Mouse (Mus musculus) midbrain, embryonic 14.5 days (tissue): ENCODE data around the gene Tnk2. TPM values are rescaled to one million over a fixed set of nuclear protein-coding genes. Genes with fewer than 3 reads are reported as not detected.
A peak's percentile ranks its signal among the peaks of the same experiment; 100 is the strongest.

Source experiments
- ATAC-seq: fragments of 200-750 bp; cut with Nextera tagmentation; 2 replicates; pipeline ENCODE4 v1.8.0; 2017; ENCODE audit warnings: moderate number of reproducible peaks, moderate library complexity; ENCODE audit not compliant: low FRiP score, low TSS enrichment
- DNase-seq: peaks from one replicate; pipeline ENCODE4 v3.0.0-alpha.2; 2015
- H3K27ac ChIP-seq: fragments of 300-500 bp; sonication (generic); replicated peaks from 2 replicates; pipeline ENCODE4 v1.5.1; 2014; ENCODE audit warnings: mild to moderate bottlenecking, low read depth, low read length, moderate library complexity
- H3K27me3 ChIP-seq: fragments of 300-500 bp; sonication (generic); 2 replicates; pipeline ENCODE4 v1.6.1; 2014; ENCODE audit warnings: low read length, control low read depth, mixed read lengths; ENCODE audit not compliant: control insufficient read depth, insufficient read depth
- H3K36me3 ChIP-seq: fragments of 300-500 bp; sonication (generic); 2 replicates; pipeline ENCODE4 v1.6.1; 2014; ENCODE audit warnings: low read length, control low read depth; ENCODE audit not compliant: control insufficient read depth, insufficient read depth
- H3K4me1 ChIP-seq: fragments of 300-500 bp; sonication (generic); 2 replicates; pipeline ENCODE4 v1.6.1; 2014; ENCODE audit warnings: mild to moderate bottlenecking, antibody characterized with exemption, low read length, control low read depth; ENCODE audit not compliant: control insufficient read depth, insufficient read depth
- H3K4me2 ChIP-seq: fragments of 300-500 bp; sonication (generic); 2 replicates; pipeline ENCODE4 v1.6.1; 2014; ENCODE audit warnings: mild to moderate bottlenecking, low read length, moderate library complexity
- H3K4me3 ChIP-seq: fragments of 300-500 bp; sonication (generic); replicated peaks from 2 replicates; pipeline ENCODE4 v1.5.1; 2014; ENCODE audit warnings: low read depth, low read length
- H3K9ac ChIP-seq: fragments of 300-500 bp; sonication (generic); replicated peaks from 2 replicates; pipeline ENCODE4 v1.6.1; 2014; ENCODE audit warnings: mild to moderate bottlenecking, low read length, moderate library complexity
- H3K9me3 ChIP-seq: fragments of 300-500 bp; sonication (generic); 2 replicates; pipeline ENCODE4 v1.6.1; 2016; ENCODE audit warnings: low read length, control low read depth, mixed read lengths; ENCODE audit not compliant: control insufficient read depth
- WGBS: fragments of 180-500 bp; shearing (Covaris S2); extraction: QIAGEN DNeasy Blood & Tissue Kit; methylation state at CpG from one replicate; pipeline ENCODE4 v1.1.7; 2014; 5-methylcytosine and 5-hydroxymethylcytosine counted together
- polyA plus RNA-seq: library from polyadenylated mRNA; unstranded; fragments of >200 nt; fragmentation: Nextera tagmentation; extraction: Ambion mirVana; gene quantifications from 2 replicates; pipeline ENCODE4 v1.2.1, GENCODE M21; 2014

The Tnk2 gene
- polyA plus RNA-seq, 1 experiment from 2014 or later: 17.6 TPM

DNA sequence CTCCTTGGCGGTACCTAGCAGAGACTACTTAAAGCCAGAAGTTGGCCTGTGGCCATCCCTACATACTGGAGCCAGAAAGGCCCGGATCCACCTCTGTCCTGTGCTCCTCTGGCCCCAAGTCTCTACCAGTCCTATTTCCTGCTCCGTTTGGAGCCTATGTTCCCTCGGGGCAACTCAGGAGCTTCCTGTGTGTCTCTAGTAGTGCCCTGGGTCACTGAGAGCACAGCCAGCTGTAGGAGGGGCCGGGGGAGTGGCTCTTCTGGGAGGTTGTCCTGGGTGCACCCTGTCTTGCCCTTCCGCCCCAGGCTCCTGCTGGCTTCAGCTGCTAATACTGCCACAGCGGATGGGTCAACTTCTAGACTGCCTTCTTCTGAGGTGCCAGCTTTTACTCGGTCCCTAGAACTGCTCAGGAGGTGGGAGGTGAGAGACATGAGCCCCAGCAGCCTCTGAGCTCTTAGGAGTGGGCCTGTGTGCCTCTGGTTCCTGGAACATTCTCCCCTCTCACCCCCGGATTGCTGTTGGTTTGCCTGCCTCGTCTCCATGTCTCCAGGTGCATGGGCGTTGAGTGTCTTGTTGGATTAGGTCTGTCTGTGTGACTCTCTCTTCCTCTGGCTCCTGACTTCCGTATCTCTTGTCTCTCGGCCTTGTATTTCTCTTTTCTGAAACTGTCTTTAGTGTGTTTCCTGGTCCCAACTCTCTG is 29.3 kb downstream of the Tnk2 start:
- Histone ChIP-seq H3K27me3 (no peaks in the 10 kb centered on the region), H3K4me2 (no peak overlapping the region), H3K9ac (no peak overlapping the region), H3K4me3 (no peak overlapping the region), H3K27ac (no peak overlapping the region), H3K36me3 (peaks cover 83% of the 10 kb centered on the region), H3K9me3 (no peaks in the 10 kb centered on the region), H3K4me1 (no peaks in the 10 kb centered on the region)
- no peak for DNase-seq
- ATAC-seq: no peak
- 82% methylated on average over 13 of the region's 13 CpGs for WGBS

GRCm38 (mm10) chr16:32674121-32674740 is 30.6 kb downstream of the Tnk2 start:
- H3K9ac ChIP-seq: no peak overlapping the region
- H3K4me1 ChIP-seq: no peaks in the 10 kb centered on the region
- 92% methylated on average over 17 of the region's 17 CpGs for WGBS
- no peaks in the 10 kb centered on the region for H3K9me3 ChIP-seq
- ATAC-seq: no peak
- H3K27ac ChIP-seq: no peak overlapping the region
- no peak overlapping the region for H3K4me3 ChIP-seq
- DNase-seq: no peak
- H3K27me3 ChIP-seq: no peaks in the 10 kb centered on the region
- H3K36me3 ChIP-seq: peaks cover 90% of the 10 kb centered on the region
- no peak overlapping the region for H3K4me2 ChIP-seq

DNA sequence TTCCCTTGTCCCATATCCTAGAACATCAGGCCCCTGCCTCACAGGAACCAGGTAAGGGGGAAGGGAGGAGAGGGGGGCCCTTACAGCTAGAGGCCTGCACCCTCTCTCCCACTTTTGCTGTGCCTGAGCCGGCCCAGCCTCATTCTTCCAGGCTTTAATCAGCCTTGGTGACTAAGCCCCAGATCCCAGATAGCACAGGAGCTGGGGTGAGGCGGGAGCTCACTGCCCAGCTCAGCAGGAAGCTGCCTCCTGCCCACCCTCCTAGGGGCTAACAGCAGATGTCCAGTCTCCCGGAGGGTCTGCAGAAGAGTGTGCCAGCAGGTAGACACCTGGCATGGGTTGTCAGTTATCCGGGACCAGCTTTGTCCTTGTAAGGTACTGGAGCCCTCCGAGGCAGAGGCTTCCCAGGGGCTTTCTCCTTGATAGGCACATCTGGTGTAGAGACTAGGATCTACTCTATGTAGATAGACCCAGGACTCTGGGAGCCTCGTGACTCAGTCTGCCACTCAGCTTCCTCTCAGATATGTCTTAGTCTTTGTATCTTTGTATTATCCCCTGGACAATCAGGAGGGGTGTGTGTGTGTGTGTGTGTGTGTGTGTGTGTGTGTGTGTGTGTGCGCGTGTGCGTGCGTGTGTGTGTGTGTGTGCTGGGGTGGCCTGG is 33.5 kb downstream of the Tnk2 start:
- Histone ChIP-seq H3K9ac (no peak overlapping the region), H3K27me3 (no peaks in the 10 kb centered on the region), H3K36me3 (peaks cover 88% of the 10 kb centered on the region), H3K9me3 (no peaks in the 10 kb centered on the region), H3K4me2 (no peak overlapping the region), H3K4me1 (no peaks in the 10 kb centered on the region), H3K4me3 (no peak overlapping the region), H3K27ac (no peak overlapping the region)
- ATAC-seq (no peak), DNase-seq (no peak)
- WGBS: 79% methylated on average over 10 of the region's 10 CpGs

DNA sequence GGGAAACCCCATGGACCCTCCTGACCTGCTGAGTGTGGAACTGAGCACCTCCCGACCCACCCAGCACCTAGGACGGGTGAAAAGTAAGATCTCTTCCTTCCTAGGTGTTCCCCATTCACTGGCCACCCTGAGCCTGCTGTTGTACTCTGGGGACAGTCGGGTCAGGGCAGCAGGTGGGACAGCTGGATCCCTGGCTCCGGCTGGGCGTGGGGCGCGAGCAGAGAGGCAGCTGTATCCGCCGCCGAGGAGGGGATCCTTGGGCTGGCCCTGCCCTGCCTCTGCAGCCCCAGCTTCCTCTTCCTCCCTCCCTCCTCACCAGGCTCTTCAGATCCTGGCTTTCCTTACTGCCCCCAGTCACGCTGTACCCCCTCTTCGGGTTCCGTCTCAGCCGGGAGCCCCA is 34.2 kb downstream of the Tnk2 start:
- Histone ChIP-seq H3K27me3 (no peaks in the 10 kb centered on the region), H3K27ac (no peak overlapping the region), H3K9ac (no peak overlapping the region), H3K4me3 (no peak overlapping the region), H3K4me2 (no peak overlapping the region), H3K36me3 (peaks cover 86% of the 10 kb centered on the region), H3K9me3 (no peaks in the 10 kb centered on the region), H3K4me1 (no peaks in the 10 kb centered on the region)
- 67% methylated on average over 14 of the region's 14 CpGs for WGBS
- DNase-seq (no peak), ATAC-seq (no peak)

DNA sequence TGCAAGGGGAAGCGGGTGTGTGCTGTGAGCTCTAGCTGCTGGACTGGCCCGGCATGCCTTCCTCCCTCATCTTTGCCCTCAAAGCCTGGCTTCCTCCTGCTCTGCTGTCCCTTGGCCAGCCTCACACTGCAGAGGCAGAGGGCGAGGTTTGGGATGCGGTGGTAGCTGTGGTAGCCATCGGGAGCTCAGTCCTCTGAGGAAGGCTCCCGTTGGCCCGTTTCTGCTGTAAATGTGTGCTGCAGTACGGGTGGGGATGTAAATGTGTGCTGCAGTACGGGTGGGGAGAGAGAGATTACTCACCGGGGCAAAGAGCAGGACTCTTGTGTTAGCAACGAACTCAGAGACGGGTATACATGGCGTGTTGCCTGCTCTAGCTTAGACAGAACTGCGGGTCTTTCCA is 35.1 kb downstream of the Tnk2 start:
- Histone ChIP-seq H3K4me2 (no peak overlapping the region), H3K27ac (no peak overlapping the region), H3K9ac (no peak overlapping the region), H3K9me3 (no peaks in the 10 kb centered on the region), H3K36me3 (peaks cover 84% of the 10 kb centered on the region), H3K27me3 (no peaks in the 10 kb centered on the region), H3K4me3 (no peak overlapping the region), H3K4me1 (no peaks in the 10 kb centered on the region)
- DNase-seq (no peak), ATAC-seq (no peak)
- 88% methylated on average over 14 of the region's 14 CpGs for WGBS

DNA sequence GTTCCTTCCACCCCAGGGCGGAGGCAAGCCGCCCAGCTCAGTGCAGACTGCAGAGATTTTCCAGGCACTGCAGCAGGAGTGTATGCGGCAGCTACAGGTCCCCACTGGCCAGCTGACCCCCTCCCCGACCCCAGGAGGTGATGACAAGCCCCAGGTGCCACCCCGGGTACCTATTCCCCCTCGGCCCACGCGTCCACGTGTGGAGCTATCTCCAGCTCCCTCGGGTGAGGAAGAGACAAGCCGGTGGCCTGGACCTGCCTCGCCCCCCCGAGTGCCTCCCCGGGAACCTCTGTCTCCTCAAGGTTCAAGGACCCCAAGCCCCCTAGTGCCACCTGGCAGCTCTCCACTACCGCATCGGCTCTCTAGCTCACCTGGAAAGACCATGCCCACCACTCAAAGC is 36.3 kb downstream of the Tnk2 start:
- Histone ChIP-seq H3K27ac (no peak overlapping the region), H3K4me2 (no peak overlapping the region), H3K27me3 (no peaks in the 10 kb centered on the region), H3K4me1 (no peaks in the 10 kb centered on the region), H3K36me3 (peaks cover 72% of the 10 kb centered on the region), H3K4me3 (no peak overlapping the region), H3K9me3 (no peaks in the 10 kb centered on the region), H3K9ac (no peak overlapping the region)
- DNase-seq (no peak), ATAC-seq (no peak)
- 93% methylated on average over 16 of the region's 16 CpGs for WGBS

- ATAC-seq (no peak), DNase-seq (no peak)
- H3K27me3 ChIP-seq: no peaks in the 10 kb centered on the region
- WGBS: 94% methylated on average over 6 of the region's 6 CpGs
- H3K9ac ChIP-seq: no peak overlapping the region
- H3K9me3 ChIP-seq: no peaks in the 10 kb centered on the region
- H3K36me3 ChIP-seq: peaks cover 64% of the 10 kb centered on the region
- H3K4me3 ChIP-seq: no peak overlapping the region
- no peak overlapping the region for H3K27ac ChIP-seq
- no peaks in the 10 kb centered on the region for H3K4me1 ChIP-seq
- H3K4me2 ChIP-seq: no peak overlapping the region
These were observed 37.1 kb downstream of the Tnk2 start for GRCm38 (mm10) chr16:32680806-32681205.

GRCm38 (mm10) chr16:32682194-32682593 is 38.5 kb downstream of the Tnk2 start:
- H3K4me3 ChIP-seq: no peak overlapping the region
- no peaks in the 10 kb centered on the region for H3K27me3 ChIP-seq
- 30% methylated on average over 5 of the region's 5 CpGs for whole genome bisulfite sequencing
- H3K36me3 ChIP-seq: peaks cover 52% of the 10 kb centered on the region
- no peaks in the 10 kb centered on the region for H3K4me1 ChIP-seq
- ATAC-seq (no peak), DNase-seq (peak; percentile 90)
- H3K9ac ChIP-seq: no peak overlapping the region
- no peaks in the 10 kb centered on the region for H3K9me3 ChIP-seq
- no peak overlapping the region for H3K27ac ChIP-seq
- no peak overlapping the region for H3K4me2 ChIP-seq

DNA sequence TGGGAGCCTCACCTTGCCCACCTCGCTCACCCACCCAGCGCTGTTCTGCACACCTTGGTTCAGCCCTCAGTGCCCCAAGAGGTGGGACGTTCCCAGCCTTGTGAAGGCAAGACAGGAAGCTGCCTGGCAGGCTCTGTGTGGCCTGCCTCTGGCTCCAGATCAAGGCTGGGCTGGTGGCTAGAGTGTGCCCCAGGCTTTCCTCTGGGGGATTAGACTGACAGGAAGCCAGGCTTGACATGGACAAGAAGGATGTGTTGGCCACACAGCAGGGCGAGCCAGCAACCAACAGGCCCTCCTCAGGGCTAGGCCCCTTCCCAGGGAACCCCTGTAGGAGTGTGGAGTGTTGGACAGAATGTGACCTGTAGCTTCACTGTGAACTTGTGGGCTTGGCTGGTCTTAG is 39.2 kb downstream of the Tnk2 start:
- no peak for DNase-seq
- Histone ChIP-seq H3K27me3 (no peaks in the 10 kb centered on the region), H3K27ac (no peak overlapping the region), H3K9ac (no peak overlapping the region), H3K4me2 (no peak overlapping the region), H3K9me3 (no peaks in the 10 kb centered on the region), H3K4me3 (no peak overlapping the region), H3K4me1 (no peaks in the 10 kb centered on the region), H3K36me3 (peaks cover 48% of the 10 kb centered on the region)
- no peak for ATAC-seq
- WGBS: 87% methylated on average over 4 of the region's 4 CpGs
